Mouse (Mus musculus): ENCODE results near the gene Lbh.

Lbh gene

DNA sequence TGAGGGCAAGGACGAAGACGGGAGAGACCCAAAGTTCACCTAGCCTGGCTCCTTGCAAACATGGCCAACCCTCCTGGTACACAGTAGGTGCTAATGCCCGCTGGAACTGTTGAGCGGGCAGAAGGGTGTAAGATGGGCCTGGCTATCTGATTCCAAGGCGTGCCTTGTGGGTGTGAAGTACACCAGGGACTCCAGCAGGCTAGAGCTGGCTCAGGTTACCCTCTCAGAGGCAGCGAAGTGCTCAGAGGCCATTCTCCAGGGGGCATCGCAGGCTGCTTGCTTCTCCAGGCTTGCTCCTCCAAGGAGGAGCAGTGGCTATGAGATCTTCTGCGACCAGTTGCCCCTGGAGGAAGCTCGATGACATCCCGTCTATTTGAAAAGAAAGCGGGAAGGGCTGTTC, 6.8 kb upstream of the Lbh start:
- DNase-seq (ENCODE audit: low read depth) = no peak

DNA sequence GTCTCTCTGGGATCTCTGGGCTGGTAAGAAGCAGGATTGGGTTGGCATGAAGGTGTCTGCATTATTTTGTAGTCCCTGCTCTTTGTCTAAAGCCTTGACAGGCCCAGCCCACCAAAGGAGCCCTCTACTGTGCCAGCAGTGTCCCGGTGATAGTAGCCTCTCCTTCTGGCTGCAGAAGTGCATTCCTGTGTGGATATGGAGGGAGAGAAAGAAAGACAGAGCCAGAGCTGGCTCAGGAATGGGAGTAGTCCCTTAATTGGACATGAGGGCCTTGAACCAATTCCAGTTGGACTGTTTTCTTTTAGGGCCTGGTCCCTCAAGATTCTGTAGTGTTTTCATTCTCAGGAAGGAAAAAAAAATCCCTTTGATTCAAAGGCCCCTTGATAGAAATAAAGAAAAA, 6.4 kb upstream of the Lbh start:
- no peak for DNase-seq (ENCODE audit: low read depth)

DNA sequence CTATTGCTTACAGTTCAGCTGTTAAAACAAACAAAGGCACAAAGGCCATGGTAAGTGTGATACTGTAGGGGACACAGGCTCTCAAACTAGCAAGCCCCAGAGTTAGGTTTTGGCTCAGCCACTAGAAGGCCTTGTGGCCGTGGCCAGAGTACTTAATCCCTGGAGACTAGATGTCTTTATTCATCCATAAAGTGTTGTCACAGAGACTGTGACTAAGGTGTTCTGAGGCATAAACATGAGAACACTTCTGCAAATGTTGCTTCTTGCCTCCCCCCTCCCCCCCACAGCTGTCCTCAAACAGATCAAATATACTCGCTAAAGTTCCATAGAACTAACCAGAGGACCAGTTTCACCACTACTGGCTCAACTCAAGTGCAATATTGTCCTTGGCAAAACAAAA, 4.0 kb upstream of the Lbh start:
- DNase-seq (ENCODE audit: low read depth) = no peak

DNA sequence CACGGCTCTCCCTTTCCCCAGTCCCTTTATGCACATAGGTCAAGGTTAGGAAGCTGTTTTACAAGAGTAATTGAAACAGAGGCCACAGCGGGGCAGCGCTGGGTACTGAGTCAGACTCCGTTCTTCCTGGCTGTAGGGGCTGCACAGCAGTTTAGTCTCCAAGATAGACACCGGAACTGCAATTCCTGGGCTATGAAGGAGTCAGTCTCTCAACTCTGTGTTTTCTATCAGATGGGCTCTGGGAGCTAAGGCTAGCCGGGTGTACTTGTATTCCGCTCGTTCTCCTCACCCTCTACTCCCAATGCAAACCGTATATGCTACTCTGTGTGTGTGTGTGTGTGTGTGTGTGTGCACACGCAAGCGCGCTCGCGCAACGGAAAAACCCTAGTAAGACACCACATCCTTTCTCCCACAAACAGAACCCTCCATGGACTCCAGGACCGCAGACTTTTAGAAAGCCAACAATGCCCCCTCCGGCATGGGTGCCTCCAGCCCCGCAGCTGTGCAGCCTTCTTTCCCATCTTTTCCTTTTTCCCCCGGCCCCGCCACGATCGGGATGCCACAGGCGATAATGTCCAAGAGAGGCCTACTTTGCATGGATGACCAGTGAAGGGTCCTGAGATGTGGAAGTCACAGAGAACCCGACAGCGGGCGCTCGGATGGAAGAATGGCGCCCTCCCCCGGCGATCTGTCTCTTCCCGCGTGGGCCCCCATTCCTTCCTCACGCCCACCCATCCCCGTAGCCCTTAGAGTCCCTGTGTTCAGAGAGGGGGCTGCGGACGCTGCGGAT, 669 bp upstream of the Lbh start:
- DNase-seq (ENCODE audit: low read depth) = peak; percentile 93

DNA sequence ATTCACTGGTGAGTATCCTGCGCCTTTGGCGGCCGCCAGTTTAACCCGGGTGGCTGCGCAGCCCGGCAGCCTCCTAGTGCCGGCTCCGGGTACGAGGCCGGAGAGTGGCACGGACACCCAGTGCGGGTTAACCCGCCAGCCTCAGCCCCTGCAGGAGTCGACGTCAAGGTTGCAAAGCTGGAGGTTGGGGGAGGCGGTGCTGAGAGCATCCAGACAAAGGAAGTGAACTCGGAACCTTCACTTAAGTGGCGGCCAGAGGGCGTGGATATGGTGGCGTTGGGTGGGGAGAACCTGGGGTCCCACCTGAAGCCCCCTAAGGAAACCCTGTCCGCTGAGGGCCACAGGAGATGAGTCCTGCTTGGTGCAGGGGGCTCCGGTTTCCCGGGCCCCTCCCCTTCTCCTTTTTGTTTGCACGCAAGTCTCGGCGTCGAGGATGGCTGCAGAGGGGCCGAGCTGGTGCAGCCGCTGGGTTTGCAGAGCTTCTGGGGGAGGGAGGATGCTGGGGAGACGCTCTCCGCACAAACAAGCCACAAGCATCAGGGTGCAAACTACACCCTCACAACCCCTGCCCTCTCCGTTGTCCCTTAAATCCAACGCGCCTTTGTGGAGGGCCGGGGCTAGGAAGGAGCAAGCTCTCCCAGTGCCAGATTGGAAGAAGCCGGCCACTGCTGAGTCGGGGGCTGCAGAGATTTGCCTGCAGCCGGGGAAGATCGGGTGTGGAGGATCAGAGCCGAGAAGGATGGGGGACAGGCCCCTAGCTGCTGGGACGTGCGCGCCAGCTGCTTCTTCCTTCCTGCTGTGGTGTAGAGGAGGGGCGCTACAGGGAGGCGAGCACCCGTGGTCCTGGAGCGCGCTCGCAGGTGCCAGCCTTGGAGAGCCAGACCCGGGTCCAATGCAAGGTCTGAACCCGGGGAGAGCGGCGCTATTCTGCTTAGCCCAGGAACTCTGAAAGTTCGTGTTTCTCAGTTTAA, 751 bp downstream of the Lbh start:
- peak; percentile 82 for DNase-seq (ENCODE audit: low read depth)

DNA sequence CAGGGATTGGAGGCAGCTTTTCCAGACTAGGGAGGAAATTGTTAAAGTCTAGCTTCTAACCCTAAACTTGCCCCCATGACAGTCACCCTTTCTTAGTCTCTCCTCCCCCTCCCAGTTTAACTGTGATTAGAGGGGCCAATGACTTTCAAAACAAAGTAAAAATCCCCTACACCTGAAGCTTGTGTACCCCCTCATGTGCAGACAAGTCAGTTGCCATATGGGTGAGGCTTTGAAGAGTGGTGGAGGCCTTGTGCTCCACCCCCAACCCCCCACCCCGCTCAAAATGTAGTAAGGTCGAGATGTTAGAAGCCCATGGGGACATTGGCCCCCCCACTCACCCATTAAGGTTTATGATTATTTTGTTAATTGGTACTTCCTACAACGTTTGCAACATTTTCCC, 1.5 kb downstream of the Lbh start:
- DNase-seq (ENCODE audit: low read depth) = no peak

DNA sequence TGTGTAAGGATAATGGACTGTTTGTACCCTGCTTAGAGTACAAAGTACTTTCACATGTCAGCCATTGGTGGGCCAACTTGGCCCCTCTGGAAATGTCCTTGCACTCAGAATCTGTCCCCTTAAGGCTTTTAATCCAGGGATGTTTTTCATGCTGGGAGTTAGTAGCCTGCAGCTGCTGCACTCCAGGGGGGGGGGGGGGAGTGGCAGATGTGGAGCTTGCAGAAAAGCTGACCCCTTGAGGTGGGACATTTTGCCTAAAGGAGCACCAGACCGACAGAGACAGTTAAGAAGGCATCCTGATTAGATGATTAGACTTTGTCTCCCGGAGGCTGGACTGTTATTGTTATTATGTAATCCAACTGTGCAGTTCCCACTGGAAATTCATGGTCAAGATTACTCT, 2.3 kb downstream of the Lbh start:
- DNase-seq (ENCODE audit: low read depth) = no peak

DNA sequence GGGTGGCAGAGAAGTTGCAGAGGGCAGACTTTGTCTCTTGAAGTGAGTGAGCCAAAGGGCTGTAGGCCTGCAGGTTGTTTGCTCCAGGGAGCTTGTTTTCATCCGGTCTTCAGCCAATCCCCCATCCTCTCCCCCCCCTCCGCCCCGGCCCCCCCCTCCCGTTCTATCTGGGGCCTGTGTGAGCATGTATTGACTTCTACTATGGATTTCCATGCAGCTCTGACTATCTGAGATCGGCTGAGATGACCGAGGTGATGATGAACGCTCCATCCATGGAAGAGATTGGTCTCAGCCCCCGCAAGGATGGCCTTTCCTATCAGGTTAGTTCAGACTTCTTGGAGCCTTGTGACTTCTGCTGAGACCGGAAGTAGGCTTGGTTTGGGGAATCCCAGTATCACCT, 2.9 kb downstream of the Lbh start:
- DNase-seq (ENCODE audit: low read depth) = peak; percentile 50

DNA sequence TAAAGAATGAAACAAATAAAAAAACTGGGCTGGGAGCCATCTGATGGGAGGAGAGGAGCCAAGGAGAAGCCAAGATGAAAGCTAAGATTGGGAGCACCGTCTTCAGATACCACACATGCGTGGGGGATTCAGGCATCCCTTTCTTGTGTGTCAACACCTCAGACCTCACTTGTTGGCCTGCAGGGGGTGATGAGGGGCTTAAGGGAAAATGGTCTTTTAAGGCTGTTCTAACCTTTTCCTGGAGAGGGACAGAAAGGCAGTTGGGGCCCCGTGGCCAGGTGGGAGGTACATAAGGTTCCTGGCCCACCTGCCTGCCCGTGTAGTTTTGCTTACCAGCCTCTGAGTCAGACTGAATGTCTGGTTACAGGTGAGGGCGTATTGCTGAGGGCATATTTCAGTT, 4.1 kb downstream of the Lbh start:
- peak; percentile 35 for DNase-seq (ENCODE audit: low read depth)

DNA sequence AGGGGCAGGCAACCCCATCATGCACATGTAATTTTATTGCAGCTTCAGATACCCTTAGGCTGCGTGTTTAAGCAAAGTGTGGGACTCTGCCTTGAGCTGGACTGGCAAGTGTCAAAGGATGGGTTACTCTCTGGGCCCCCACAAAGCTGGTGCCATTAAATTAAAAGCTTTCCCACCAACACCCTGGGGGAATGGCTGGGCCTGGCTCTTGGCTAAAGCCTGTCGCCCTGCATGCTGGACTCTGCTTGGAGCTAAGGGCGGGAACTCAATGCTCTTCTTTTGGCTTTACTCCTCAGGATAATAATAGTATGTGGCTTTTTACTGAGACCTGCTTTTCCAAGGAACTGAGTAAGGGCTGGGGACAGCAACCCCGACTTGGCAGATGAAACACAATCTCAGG, 5.2 kb downstream of the Lbh start:
- DNase-seq (ENCODE audit: low read depth) = no peak

DNA sequence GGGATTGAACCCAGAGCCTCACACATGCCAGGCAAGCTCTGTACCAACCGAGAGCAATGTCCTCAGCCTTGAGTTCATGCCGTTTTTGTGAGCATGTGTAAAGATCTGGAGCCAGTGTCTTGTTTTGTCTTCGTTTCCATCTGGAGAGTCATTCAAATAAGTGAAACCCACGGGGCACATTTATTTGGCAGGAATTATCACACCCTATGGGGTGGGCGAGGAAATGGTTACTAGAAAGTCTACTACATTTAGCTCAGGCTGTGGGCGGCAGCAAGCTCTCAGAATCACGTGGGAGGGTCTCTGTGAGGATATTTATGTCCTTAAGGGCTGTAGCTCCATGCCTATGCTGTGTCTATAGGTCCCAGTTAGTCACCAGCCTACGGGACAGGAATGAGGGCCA, 6.2 kb downstream of the Lbh start:
- peak; percentile 36 for DNase-seq (ENCODE audit: low read depth)

DNA sequence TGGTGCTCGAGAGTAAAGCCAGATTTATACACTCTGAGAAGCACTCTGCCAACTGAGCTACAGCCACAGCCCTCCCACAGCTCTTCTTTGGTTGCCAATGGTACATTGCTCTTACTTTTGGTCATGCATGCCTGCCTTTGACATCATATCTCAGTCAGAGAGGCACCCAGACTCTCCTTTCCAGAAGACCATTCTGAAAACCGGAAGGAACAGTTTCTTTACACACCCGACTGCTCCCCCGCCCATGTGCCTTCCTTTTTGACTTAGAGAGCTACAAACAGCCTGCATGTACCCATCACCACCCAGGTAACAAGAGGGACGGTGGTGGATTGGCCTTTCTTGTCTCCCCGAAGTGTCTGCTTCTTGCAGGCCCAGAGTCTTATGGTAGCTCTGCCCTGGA, 7.0 kb downstream of the Lbh start:
- DNase-seq (ENCODE audit: low read depth) = peak; percentile 62

DNA sequence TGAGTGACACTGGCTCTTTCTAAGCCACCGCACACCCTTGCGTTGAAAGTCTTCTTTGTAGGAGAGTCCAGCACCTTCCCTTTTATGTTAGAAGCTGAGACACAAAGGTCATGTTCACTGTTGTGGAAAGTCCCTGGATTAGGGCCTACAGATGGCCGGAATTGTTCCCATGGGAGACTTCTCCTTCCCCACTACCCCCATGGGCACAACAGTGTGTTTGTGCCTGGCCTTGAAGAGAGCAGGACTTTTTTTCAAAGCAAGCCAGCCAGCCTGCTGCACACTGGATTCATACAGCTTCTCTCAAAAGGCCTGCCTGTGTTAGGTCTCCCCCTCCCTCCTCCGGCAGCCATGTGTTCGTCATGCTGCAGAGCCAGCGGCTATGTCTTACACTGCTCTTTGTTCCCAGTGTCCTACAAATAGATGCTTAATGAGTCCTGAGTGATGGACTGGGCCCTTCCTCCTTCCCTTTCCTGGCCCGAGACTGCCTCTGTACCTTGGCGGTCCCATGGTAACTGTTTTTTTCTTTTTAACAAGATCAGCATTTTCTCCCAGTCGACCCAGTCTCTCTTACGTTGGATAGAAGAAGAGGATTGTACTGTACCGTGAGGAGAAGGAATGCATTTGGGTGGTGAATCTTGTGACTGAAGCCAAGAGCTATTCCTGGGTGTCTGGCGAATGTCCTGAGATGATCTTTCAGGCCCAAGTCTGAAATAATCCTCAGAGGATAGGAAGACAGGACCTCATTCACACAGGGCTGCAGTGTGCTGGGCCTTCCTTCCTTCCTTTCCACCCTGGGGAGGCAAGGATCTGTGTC, 7.9 kb downstream of the Lbh start:
- DNase-seq (ENCODE audit: low read depth) = peak; percentile 33

DNA sequence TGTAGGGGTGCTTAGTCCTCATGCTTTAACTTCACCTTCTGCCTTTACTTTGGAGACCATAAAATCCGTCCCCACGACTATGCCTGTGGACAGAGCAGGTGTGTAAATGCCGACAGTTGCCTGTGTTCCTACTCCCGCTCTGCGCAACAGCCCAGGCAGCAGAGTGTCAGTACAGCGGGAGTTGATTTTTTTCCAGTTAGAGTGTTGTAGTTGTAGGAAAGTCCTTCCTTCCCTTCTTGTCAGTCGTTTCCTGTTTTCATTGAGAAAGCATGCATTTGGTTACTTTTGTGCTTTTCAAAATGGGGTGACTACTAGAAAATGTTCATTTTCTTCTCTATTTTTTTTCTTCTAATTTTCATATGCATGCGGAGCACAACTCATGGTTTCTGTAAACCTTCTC, 8.9 kb downstream of the Lbh start:
- peak; percentile 47 for DNase-seq (ENCODE audit: low read depth)

DNA sequence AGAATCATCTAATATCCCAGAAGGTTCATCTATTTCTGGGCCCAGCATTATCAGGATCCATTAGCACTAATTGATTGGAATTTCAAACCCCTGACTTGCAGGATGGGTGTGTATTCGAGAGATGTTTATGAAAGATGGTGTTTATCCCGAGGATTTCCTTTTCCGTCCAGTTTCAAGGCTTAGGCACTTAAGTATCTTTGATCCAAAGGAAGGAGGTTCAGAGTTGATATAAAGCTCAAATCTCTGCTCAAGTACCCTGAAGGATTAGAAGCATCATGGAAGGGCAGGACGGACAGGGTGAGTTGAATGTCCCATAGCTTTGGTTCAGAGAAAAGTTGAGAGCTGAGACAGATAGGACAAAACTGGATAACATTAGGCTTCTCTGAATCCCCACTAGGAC, 15.0 kb downstream of the Lbh start:
- DNase-seq (ENCODE audit: low read depth) = no peak

DNA sequence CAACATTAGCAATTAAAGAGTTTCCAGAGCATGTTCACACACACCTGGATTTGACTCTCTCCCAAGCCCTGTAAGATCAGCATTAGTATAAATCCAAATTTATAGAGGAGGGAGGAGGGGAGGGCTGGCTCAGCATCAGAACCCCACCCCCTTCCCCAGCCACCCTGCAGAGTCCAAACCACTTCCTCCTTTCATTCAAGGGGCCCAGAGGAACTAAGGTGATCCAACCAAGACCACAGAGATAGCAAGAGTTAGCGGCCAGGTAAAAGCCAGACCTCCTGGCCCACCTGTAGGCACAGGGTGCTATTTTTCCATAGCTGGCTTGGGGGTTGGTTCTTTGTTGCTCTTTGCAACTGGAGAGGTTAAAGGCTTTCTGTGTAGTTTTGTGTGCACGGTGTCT, 16.0 kb downstream of the Lbh start:
- peak; percentile 70 for DNase-seq (ENCODE audit: low read depth)

DNA sequence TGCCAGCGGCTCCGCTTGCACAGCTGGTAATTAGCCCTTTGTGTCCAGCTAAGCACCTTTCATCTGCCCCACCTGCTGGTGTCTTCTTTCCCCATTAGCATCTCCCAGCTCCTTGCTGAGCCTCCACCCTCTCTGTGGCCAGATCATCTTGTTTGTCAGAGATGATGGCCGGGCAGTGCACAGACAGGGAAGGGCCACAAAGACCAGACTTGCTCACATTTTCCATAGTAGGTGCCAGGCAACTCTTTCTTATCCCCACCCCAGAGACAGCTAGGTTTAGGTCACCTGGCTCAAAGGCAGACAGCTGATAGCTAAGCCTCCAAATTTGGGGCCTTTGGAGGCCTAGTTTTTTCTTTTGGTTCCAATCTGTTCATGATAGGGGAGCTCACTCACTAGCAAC, 16.5 kb downstream of the Lbh start:
- no peak for DNase-seq (ENCODE audit: low read depth)

DNA sequence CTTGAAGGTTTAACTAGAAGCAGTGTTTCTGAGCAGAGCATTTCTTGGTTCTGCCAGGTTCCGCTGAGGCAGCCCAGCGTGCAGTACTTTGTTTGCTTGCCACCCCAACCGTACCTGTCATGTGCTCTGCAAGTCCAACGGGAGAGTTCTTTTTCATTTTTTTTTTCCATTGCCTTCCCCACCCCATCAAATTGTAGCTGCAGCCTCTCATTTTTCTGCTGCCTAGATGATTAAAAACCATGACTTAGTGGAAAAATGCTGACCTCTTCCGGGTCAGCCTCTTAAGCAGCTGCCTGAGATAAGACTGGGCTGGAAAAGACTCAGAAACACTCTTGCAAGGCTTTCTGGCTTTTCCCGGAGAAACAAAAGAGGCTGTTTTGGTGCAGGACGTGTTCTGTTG, 17.8 kb downstream of the Lbh start:
- peak; percentile 61 for DNase-seq (ENCODE audit: low read depth)

DNA sequence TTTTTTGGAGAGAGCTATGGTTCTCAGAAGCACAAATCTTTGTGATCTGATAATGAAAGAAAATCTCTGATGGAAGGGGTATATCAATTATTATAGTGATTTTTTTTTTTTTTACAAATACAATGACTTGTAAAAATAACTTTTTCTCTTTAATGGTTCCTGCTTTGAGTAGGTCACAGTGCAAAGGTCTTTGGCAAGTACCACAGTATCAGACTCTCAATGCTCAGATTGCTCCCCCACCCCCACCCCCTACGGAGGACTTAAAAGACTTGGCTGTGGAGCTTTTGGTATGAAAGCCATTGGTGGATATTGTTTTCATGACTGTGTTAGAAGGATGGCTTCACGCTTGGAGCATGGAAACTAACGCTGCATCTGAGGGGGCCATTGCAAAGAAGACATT, 18.2 kb downstream of the Lbh start:
- DNase-seq (ENCODE audit: low read depth) = no peak

DNA sequence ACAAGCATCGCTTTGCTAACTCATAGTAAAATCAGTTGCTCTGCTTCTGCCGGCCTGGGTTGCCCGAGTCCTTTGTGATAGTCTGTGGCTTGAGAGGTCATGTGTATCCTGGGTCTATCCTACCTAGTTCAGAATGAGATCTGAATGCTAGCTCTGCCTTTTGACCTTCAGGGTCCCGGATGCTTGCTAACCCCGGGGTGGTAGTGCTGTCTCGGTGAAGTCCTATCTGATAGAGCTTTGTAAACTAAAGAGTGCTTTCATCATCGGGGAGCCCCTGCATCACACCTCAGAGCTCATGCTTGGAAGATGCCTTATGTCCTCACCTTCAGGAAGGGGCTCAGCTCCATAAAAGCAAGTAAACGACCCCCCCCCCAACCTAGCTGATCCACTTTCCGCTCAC, 19.1 kb downstream of the Lbh start:
- peak; percentile 62 for DNase-seq (ENCODE audit: low read depth)

DNA sequence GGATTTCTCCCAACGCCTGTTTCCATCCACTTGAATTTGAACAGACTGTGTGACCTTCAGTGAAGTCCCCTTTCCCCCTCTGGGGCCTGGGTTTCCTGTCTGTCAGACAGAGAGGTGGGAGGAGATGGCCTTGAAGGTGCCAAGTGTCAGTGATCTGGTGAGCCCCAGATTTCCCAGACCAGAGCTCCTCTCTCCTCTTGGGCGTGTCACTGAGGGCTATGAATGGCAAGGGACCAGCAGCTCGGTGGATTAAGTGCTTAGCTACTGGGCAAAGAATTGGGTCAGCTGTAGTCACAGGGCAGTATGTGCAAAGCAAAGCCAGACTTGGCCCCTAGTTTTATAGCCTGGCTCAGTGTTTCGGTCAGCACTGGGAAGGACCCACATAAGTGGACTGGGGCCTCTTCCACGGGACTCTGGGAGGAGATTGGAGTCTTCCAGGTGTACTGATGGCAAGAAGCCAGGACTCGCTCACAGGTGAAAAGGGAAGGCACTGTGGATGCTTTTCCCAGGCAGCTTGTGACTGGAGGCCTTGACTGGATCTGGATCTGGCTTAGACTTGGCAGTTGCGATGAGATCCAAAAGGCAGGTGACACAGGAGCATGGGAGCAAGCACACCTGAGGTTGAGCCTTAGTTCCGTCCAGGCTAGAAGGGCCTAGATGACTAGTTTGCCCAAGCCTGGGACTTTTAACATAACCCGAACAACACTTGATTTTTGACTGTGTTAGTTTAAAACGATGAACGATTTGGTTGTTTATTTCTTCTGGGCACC, 20.1 kb downstream of the Lbh start:
- DNase-seq (ENCODE audit: low read depth) = no peak
